ENCODE assay signal across 18 mouse cellular contexts in the genomic region with DNA sequence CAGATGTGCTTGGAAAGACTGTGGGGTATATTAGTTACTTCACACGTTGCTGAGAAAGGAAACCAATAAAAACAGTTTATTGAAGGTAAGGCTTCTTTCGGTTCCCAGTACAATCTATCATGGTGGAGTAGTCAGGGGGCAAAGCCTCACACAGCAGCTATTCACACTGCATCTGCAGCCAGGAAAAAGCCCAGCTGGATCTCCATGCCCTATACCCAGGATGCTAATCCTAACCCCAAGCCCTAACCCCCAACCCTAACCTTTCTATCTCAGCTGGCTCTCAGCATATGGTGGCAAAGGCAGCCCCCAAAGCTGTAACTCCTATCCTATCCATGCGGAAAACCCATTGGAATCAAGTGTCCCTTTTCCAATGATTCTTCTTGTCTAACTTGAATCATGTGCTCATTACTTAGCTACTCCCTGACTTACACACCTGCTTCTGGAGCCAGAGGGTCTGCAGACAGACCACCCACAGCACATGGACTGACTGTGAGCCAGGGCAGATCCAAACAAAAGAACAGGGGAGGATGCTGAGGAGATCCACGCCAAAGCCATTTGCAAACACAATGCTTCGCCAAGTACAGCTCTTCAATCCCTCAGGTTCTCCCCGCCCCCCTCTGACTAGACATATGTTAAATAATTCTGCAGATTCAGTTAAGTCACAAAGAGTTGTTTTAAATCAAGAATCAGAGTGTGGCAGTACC.
DNase-seq lines count a peak whose midpoint lies in the region; ATAC-seq lines count a peak whose summit lies in the region.
"Had no signal": no experiment of that assay in that cellular context is flagged by ENCODE, and none has a peak within 500 bp of the region (broad histone marks: within the 10 kb centered on the region; RNA-seq: fewer than 3 reads in every experiment).

No protein-coding gene starts in this region.

- no peaks in the 10 kb centered on the region for H3K9me3 ChIP-seq in kidney, embryonic 15.5 days (replicated peaks)
- H3K9me3 ChIP-seq: embryonic facial prominence, embryonic 13.5 days; forebrain, embryonic 12.5 days had no signal

- no peak overlapping the region for H3K4me2 ChIP-seq in kidney, embryonic 15.5 days
- H3K4me2 ChIP-seq: embryonic facial prominence, embryonic 13.5 days; forebrain, embryonic 12.5 days; hindbrain, embryonic 13.5 days had no signal

- H3K4me1 ChIP-seq in kidney, embryonic 15.5 days = peaks cover 13% of the 10 kb centered on the region; the same call in 1 of the 2 replicates
- H3K4me1 ChIP-seq: embryonic facial prominence, embryonic 13.5 days had no signal

- no peak overlapping the region for H3K27ac ChIP-seq in kidney, embryonic 15.5 days
- H3K27ac ChIP-seq: embryonic facial prominence, embryonic 13.5 days; forebrain, embryonic 12.5 days; hindbrain, embryonic 13.5 days; hindbrain, postnatal 0 days had no signal

- H3K27me3 ChIP-seq in kidney, embryonic 15.5 days = no peaks in the 10 kb centered on the region
- H3K27me3 ChIP-seq: embryonic facial prominence, embryonic 13.5 days; forebrain, embryonic 12.5 days; hindbrain, embryonic 13.5 days had no signal

- peak; percentile 15; the same call in 1 of the 2 replicates for ATAC-seq in kidney, embryonic 15.5 days (replicated peaks; ENCODE audit: low FRiP score)
- ATAC-seq: forebrain, postnatal 0 days; hindbrain, postnatal 0 days had no signal

- H3K9ac ChIP-seq in kidney, embryonic 15.5 days = no peak overlapping the region
- H3K9ac ChIP-seq: embryonic facial prominence, embryonic 13.5 days; forebrain, embryonic 12.5 days; forebrain, postnatal 0 days; hindbrain, embryonic 13.5 days had no signal

- no peaks in the 10 kb centered on the region for H3K36me3 ChIP-seq in kidney, embryonic 15.5 days
- H3K36me3 ChIP-seq: forebrain, embryonic 12.5 days; hindbrain, embryonic 13.5 days had no signal

- WGBS in kidney, embryonic 15.5 days = 47% methylated on average over 6 of the region's 6 CpGs

- DNase-seq in heart, adult 11 months = peak; percentile 55
- no peak for DNase-seq in heart, adult 8-10 months (ENCODE audit: low spot score)
- DNase-seq in kidney, postnatal 4 days = no peak
- peak; percentile 24 for DNase-seq in testis, postnatal 10 days (ENCODE audit: low spot score)
- no peak for DNase-seq in testis, postnatal 14 days (ENCODE audit: low spot score)
- DNase-seq in right cerebral cortex, postnatal 25 days = no peak
- DNase-seq: adrenal gland, postnatal 10 days; cerebellum, adult 11 months; cerebellum, adult 9-10 months; cerebellum, postnatal 36 days; forebrain, postnatal 0 days; gastrocnemius, postnatal 14 days; heart, postnatal 10 days had no signal

- H3K4me3 ChIP-seq in kidney, embryonic 15.5 days (replicated peaks) = no peak overlapping the region
- H3K4me3 ChIP-seq: embryonic facial prominence, embryonic 13.5 days; forebrain, embryonic 12.5 days; hindbrain, embryonic 13.5 days had no signal

Comparison
In these comparisons a context has a peak if more than half of its experiments do, and no peak if none do; other contexts are left out.
1. DNase-seq: peak in heart, adult 11 months (single experiment) and testis, postnatal 10 days (single experiment); none in heart, adult 8-10 months (single experiment), kidney, postnatal 4 days (0 of 2), testis, postnatal 14 days (single experiment) and right cerebral cortex, postnatal 25 days (single experiment).